Mouse (Mus musculus) testis, adult 2 months (tissue): ENCODE results near the gene Smim22.

Experiments
- CTCF ChIP-seq: fragments of 200-500 bp; IDR thresholded peaks from 2 replicates; pipeline ENCODE4 v1.5.1; 2012; ENCODE audit warnings: low read depth, mild to moderate bottlenecking, inconsistent platforms, low read length, moderate library complexity; ENCODE audit not compliant: control insufficient read depth, insufficient read depth, insufficient replicate concordance
- POLR2A ChIP-seq: fragments of 200-500 bp; IDR thresholded peaks from 2 replicates; pipeline ENCODE4 v1.6.1; 2012; ENCODE audit warnings: low read depth, mild to moderate bottlenecking, inconsistent platforms, low read length, moderate library complexity; ENCODE audit not compliant: control insufficient read depth

DNA sequence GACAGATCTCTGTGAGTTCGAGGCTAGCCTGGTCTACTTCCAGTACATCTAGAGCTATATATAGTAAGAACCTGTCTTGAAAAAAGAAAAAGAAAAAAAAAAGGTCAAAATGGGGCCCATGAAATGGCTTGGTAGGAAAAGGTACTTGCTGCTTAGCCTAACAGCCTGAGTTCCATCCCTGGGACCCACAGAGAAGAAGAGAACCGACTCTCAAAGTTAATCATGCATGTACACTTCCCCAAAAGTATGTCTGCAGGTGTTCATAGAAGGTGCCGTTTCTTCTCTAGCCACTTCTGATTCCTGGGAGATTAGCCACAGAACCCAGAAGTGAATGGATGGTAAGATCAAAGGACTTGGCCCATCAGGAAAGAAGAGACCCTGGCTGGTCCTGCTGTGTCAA is 38.7 kb upstream of the Smim22 start:
- TF ChIP-seq CTCF (no peak), POLR2A (no peak)
